Mouse (Mus musculus) cerebellum, postnatal 25 days (tissue): ENCODE measurements at regions not wholly inside any gene's neighbourhood (a gene's known extent, or its start where the extent isn't known, plus 50 kb on each side); places are given as distances from the start of the nearest gene placed in this dataset.
A peak's percentile ranks its signal among the peaks of the same experiment; 100 is the strongest.

ENCODE experiments used
- DNase-seq, 2 experiments: peaks; one replicate each; pipeline ENCODE4 v3.0.0; 2021; ENCODE audit warnings: mixed read lengths in 2 of 2

DNA sequence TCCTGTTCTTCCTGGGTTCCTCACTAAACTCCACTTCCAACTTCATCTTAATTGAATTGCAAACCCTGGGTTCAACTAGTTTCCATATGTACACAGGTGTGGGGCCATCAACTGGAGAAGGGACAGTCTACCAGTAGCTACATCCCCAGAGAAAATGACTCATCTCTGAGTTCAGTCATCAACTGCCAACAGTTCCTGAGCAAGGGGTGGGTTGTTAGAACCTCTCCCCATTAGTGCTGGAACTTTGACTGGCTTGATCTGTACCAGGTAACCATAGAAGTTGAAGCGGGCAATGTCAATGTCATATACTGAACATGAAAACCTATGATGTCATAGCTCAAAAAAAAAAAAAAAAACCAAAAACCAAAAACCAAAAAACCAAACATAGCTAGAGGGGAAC, 69.8 kb downstream of the Gm21750 start:
- no peak for DNase-seq

- DNase-seq = no peak
Observed at GRCm38 (mm10) chr14:73732161-73732560, 71.1 kb downstream of the Gm21750 start.

- no peak for DNase-seq
Observed at GRCm38 (mm10) chr14:73750790-73751189, 89.8 kb downstream of the Gm21750 start.

DNA sequence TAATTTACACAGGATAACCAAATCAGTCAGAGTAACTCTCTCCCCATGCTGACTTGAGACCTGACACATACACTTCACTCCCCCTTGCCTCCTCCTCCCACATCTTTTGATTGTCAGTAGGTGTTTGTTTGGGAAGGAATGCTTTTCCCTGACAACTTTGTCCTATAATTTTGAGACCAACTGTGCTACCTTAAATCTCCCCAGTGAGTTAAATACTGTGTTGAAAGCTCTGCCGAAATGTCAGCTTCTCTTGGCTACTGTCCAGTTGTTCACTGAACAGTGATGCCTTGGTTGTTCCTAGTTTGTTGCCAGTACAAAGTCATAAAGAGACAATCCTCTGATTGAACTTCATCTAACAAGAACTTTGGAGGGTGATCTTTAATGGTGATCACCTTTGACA, 99.0 kb downstream of the Gm21750 start:
- no peak for DNase-seq

DNA sequence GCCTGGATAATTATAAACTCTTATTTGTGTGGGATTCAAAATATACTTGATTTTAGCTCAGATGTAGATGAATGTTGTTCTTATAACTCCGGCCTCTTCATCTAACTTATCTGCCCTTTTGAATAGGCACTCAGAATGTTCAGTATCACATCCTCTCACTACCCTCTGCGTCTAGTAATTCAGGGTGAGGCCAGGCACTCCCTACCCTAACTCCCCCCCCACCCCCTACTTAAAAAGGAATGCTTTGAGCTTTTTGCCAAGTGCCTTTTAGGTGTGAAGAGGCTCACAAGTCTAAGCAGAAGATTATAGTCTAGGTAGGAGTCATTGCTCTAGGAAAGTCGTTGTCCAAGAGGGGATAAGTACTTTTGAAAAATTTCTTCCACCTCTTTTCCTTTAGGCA, 111.9 kb downstream of the Gm21750 start:
- no peak for DNase-seq

- DNase-seq = no peak
Observed at GRCm38 (mm10) chr14:73773810-73774209, 112.8 kb downstream of the Gm21750 start.

- DNase-seq = peak; percentile 13 to 54
Observed at GRCm38 (mm10) chr14:73776066-73776465, 115.0 kb downstream of the Gm21750 start.

DNA sequence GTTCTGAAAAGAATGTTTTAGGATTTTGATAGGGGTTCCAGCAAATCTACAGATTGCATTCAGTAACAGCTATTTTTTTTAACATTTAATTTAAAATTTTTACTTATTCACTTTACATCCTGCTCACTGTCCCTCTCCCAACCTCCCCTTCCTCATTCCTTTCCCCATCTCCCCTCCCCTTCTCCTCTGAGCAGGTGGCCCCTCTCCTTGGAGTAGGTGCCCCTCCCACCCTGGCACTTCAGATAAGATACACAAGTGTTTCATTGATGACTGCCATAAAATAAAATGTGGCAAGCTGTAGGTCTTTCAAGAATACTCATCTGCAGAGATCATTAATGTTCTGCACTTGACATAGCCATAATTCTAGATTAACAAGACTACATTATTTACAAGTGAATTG, 146.1 kb downstream of the Gm21750 start:
- no peak for DNase-seq

GRCm38 (mm10) chr14:73838890-73839289, 177.9 kb downstream of the Gm21750 start:
- DNase-seq = no peak

- no peak for DNase-seq
Observed at GRCm38 (mm10) chr14:73861782-73862181, 200.8 kb downstream of the Gm21750 start.

DNA sequence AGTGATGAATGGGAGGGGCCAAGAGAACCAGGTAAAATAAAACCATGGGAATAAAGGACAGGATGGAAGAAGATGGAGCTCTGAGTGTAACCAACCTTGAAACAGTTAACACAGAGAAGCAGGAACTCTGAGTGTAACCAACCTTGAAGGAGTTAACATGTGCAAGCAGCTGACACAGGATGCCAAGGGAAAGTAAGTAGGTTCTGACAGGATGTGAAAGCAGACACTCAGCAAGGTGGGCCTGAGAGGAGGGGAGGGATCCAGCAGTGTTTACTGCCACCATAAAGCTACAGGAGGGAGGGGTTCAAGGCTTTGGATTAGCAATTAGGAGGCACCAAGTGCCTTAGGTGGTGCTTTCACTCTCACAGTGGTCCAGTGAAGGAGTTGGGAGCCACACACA, 213.3 kb downstream of the Gm21750 start:
- no peak for DNase-seq

DNA sequence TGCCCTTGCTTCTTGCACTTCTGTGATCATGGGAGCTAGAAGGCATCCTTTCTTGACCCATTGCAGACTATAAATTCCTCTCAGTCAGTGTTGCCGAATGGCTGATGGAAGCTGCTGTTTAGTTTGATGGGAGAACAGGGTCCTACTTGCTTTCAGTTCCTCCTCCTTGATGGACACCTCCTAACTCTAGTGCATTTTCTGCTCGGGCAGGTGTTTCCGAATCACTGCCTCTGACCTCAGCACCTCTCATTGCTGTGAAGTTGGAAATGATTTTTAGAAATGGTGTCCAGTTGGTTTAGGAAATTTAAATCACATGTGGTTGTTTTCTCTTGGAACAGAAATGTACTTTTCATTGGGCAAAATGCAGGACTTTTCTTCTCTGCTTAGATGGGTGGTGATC, 214.9 kb downstream of the Gm21750 start:
- no peak for DNase-seq

GRCm38 (mm10) chr14:73878267-73878666, 217.2 kb downstream of the Gm21750 start:
- no peak for DNase-seq

DNA sequence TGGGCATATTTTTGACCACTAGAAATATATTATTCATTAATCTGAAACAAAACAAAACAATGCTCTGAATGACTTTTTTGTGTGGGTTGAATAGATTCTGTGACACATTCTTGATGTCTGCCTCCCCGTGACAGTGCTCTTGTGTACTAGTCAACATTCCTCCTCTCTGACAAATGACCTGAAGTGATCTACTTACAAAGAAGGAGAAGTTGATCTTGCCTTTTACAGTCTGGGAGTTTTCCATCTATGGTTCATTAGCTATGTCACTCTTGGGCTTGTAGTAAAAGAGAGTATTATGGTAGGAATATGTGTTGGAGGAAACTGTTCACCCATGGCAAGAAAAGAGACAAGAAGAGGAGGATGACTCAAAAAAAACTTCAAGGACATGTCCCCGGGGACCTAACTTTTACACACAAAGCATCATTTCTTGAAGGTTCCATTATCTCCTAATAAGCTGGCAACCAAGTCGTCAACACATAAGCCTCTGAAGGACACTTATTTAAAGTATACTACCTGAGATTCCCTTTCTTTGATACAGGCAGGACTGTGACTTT, 217.9 kb downstream of the Gm21750 start:
- DNase-seq = no peak

DNA sequence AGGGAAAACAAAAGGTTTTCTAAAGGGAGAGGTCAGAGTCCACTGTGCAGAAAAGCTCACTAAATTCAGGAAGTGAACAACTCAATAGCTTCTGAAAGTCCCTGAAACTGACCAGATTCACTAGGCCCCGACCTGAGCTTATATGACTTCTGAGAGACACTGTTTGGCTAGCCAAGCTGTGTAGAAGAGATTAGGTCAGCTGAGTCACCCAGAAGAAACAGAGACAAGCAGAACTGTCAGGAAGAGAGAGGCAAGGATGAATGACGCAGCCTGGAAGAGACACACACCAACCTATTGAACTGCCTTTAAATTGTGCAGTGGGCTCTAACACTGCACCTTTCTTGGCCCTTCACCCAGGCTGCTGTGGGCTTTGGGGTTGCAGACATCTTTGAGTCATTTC, 230.4 kb downstream of the Gm21750 start:
- no peak for DNase-seq

DNA sequence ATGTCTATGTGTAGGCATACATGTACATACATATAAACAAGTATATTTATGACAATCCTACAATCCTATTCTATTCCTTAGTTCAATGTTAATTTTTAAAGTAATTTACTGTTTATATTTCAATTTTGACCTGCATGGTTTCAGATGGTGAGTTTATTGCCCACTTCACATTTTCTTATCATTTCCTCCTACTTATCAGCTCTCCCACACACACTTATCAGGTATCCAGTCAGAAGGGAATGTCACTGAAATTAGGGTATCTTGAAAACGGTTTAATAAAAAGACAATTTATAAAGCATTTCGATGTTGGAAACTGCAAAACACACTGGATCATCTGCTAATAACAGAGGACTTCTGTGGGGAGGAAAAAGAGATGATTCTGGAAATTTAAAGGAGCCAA, 233.8 kb downstream of the Gm21750 start:
- DNase-seq = no peak

DNA sequence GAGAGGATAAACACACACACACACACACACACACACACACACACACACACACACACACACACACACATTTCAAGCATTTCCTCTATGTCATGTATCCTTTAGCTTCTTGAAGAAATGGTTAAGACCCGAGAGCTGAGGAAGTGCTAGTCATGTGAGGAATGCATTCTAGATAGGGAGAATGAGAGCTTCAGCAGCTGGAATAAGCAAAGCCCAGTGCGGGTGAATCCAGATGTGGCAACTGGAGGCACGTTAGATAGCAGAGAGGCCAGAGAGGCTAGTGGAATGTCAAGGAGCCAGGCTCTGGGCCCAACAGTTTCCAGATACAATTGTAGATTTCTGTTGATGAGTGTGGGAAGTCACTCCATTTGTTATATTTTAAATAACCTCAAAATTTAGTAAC, 234.2 kb downstream of the Gm21750 start:
- DNase-seq = no peak

- no peak for DNase-seq
Observed at GRCm38 (mm10) chr14:73899078-73899477, 238.1 kb downstream of the Gm21750 start.

DNA sequence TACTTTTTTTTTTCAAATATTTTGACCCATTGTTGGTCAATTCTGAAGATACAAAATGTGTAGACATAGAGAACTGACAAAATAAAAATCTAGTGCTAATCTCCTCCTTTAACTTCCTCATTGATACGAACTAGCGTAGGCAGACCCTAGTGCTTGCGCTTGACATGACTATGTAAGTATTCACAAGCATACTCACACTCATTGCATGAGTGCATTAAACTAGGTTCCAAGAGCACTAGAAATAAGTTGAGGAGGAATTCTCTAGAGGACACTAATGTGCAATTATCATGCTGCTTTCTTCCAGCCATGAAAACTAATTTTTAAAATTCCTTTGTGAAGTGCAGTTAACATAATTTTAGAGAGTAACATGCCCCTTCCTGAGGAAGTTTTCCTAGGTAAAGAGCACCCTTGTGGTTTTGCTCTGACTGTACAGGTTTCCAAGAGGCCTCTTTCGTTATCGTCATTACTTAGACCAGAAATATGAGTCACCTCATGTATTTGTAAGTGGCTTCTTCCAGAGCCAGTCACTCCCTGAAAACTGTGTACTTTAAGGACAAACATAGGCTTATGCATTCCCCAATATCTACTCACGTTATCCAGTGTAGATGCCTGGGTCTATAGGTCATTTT, 241.2 kb downstream of the Gm21750 start:
- DNase-seq = no peak

DNA sequence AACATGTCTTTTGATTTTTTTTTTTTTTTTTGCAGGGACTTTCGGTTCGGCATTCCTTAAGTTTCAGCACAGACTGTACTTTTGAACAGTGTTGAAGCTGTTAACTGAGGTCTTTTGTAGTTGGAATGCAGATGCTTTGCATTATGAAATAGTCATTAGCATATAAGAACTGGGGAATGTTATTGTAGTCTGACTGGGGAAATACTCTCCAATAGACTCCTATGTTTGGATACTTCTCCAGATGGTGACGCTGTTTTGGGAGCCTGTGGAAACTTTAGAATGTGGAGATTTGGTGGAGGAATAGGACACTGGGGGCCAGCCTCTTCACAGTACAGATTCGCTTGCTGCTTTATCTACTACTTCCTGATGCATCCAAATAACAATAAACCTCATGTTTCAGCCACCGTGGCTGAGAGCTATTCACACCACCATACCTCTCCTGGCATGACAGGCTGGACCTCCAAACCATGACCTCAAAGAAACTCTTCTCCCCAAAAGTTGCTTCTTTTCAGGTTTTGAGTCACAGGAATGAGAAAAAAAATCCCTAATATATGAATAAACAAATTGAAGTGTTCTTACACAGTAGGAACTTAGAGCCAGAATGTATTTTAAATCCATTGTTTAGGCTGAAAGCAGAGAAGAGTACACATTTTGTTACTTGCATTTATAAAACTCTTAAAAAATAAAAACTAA, 252.9 kb downstream of the Gm21750 start:
- no peak for DNase-seq

DNA sequence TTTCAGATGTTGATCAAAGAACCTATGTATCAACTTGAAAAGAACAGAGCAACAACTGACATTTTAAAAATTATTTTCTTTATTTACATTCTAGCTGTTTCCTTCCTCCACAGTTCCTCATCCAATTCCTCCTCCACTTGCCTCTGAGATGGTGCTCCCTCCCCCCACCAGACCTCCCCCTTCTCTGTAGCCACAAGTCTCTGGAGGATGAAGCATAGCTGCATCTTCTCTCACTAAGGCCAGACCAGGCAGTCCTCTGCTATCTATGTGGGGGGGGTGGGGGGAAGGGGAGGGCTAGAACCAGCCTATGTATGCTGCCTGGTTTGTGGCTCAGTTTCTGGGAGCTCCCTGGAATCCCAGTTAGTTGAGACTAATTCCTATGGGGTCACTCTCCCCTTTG, 255.0 kb downstream of the Gm21750 start:
- no peak for DNase-seq

DNA sequence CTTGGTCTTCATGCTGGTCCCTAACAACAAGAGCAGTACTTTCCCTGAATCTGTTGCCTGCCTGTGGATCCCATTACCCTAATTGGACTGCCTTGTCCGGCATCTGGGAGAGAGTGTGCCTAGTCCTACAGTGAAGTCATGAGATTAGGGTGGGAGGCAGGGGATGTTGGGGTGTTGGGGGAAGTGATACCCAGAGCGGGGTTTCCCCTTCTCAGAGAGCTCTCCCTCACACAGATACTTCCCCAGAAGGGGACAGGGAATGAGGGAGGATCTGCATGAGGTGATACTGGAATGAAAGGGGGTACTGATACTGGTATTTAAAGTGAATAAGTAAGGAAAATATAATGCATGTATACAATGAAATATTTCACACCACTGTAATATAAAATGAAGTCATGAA, 270.1 kb downstream of the Gm21750 start:
- DNase-seq = no peak

GRCm38 (mm10) chr14:73947316-73947715, 286.3 kb downstream of the Gm21750 start:
- DNase-seq = no peak

DNA sequence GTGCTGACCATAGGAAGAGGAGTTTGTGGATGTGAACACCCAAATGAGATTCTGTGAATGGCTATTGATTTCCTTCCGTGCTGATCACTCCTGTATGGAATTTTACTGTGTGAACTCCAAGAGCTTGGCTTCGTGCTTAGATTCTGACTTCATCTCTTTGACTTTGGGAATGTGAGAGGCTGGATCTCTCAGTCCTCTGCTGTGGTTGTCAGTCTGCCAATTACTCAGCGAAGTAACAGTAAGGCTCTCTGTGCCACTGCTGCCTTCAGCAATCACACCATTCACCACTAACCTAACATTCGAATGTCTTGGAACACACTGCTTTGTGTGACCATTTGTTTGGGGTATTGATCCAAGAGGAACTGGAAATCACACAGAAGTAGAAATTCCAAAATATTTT, 291.5 kb downstream of the Gm21750 start:
- no peak for DNase-seq

DNA sequence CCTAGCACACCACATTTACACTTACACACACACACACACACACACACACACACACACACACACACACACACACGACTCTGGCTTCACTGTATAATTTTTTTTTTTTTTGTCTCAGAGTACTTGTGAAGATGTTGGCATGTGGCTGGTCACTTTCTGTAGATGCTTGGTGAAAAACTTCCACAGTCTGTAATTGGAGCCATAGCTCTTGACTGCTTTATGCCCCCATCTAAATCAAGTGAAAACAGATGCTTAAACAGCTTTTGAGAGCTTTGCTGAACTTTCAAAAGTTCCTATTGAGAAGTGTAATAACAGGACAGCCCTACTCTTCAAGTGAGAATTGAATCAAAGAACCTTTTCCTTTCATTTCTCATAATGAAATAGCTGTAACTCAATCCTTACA, 317.7 kb downstream of the Gm21750 start:
- DNase-seq = no peak
